Mouse (Mus musculus): Measurements from ENCODE around the gene Mansc4.
A peak's percentile ranks its signal among the peaks of the same experiment; 100 is the strongest.

DNA sequence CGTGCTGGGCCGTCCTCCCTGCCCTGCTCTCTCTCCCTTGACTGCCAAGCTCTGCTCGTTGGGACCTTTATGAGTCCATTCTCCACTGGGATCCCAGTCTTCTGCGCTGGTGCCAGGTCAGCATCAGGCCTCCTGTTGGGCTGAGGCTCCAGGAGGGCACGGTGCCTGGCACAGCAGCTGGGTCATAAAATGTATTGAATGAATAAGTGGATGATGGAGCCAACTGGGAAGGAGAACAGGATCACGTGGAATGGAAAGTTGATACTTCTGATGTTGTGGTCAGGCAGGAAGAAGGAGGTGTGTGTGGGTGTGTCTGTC is 21.9 kb downstream of the Mansc4 start:
- TF ChIP-seq POLR2A (IDR thresholded peaks at IDR 0.05; ENCODE audit: insufficient read depth, low read depth, low read length) (no peak), CTCF (IDR thresholded peaks at IDR 0.05) (no peak), EP300 (IDR thresholded peaks at IDR 0.05; ENCODE audit: insufficient read depth, low read depth, low read length) (0 out of 2 replicates have a peak, but pooled peaks have one; percentile 14)
